Mouse (Mus musculus) forebrain, embryonic 13.5 days (tissue): Measurements from ENCODE around the gene Il2rb. TPM values are rescaled to one million over a fixed set of nuclear protein-coding genes. Genes with fewer than 3 reads are reported as not detected.

ENCODE experiments used
- ATAC-seq: fragments of 200-750 bp; cut with Nextera tagmentation; 2 replicates; pipeline ENCODE4 v1.8.0; 2017
- H3K27ac ChIP-seq: fragments of 300-500 bp; sonication (generic); 2 replicates; pipeline ENCODE4 v1.5.1; 2015; ENCODE audit warnings: inconsistent platforms, mild to moderate bottlenecking, moderate library complexity
- H3K27me3 ChIP-seq: fragments of 300-500 bp; sonication (generic); 2 replicates; pipeline ENCODE4 v1.6.1; 2015; ENCODE audit warnings: mild to moderate bottlenecking, inconsistent platforms
- H3K36me3 ChIP-seq: fragments of 300-500 bp; sonication (generic); 2 replicates; pipeline ENCODE4 v1.6.1; 2015; ENCODE audit warnings: mild to moderate bottlenecking, inconsistent platforms; ENCODE audit not compliant: poor library complexity, severe bottlenecking
- H3K4me1 ChIP-seq: fragments of 300-500 bp; sonication (generic); 2 replicates; pipeline ENCODE4 v1.6.1; 2015; ENCODE audit warnings: inconsistent platforms
- H3K4me2 ChIP-seq: fragments of 300-500 bp; sonication (generic); 2 replicates; pipeline ENCODE4 v1.6.1; 2015; ENCODE audit warnings: inconsistent platforms, mild to moderate bottlenecking, moderate library complexity
- H3K4me3 ChIP-seq: fragments of 300-500 bp; sonication (generic); 2 replicates; pipeline ENCODE4 v1.5.1; 2015; ENCODE audit warnings: mild to moderate bottlenecking, inconsistent platforms
- H3K9ac ChIP-seq: fragments of 300-500 bp; sonication (generic); 2 replicates; pipeline ENCODE4 v1.6.1; 2015; ENCODE audit warnings: mild to moderate bottlenecking, inconsistent platforms
- H3K9me3 ChIP-seq: fragments of 300-500 bp; sonication (generic); replicated peaks from 2 replicates; pipeline ENCODE4 v1.6.1; 2016; ENCODE audit warnings: inconsistent platforms
- WGBS: fragments of 180-500 bp; shearing (Covaris S2); methylation state at CpG from one replicate; pipeline ENCODE4 v1.1.7; 2015; 5-methylcytosine and 5-hydroxymethylcytosine counted together
- polyA plus RNA-seq: library from polyadenylated mRNA; unstranded; fragments of >200 nt; fragmentation: Nextera tagmentation; extraction: Ambion mirVana; gene quantifications from 2 replicates; pipeline ENCODE4 v1.2.1, GENCODE M21; 2015

The Il2rb gene
- polyA plus RNA-seq, 1 experiment from 2014 or later, result not detected

DNA sequence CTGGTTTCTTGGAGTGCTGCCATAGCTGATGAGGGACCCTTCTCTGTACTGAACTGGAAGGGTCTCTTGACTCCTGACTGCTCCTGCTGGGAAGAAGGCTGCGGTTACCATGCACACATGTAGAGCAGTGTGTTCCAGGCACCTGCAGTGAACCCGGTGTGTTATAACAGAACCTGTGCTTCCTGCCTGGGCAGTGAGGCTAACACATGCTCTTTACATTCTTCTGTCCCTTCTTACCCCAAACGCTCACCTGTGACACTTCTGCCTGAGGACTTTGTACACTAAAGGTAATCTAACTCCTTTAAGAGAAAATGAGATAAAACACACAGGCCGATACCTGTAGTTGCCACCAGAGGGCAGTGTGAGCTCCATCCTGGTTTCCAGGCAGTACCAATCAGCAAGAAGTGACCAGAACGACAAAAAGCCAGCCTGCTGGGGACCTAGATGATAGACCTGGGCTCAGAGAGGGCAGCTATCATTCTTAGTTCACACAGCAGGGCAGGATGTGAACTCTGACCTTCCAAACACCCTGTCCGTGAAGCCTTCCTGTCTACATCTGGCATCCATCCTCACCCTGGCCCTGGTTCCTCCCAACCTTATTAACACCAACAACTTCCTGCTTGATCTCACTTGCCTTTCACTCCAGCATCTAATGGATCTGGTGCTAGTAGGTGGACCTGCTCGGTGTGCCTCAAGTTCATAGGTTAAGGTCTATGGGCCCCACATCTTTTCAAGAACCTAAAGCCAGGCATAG is 19.5 kb upstream of the Il2rb start:
- H3K27ac ChIP-seq, result no peak overlapping the region
- H3K36me3 ChIP-seq, result no peaks in the 10 kb centered on the region
- H3K4me1 ChIP-seq, result peaks cover 12% of the 10 kb centered on the region
- ATAC-seq, result peak; percentile 59; the same call in 1 of the 2 replicates
- no peak overlapping the region for H3K4me3 ChIP-seq
- no peak overlapping the region; the same call in 1 of the 2 replicates for H3K9ac ChIP-seq
- 34% methylated on average over 7 of the region's 7 CpGs for WGBS
- no peaks in the 10 kb centered on the region for H3K9me3 ChIP-seq
- no peak overlapping the region for H3K4me2 ChIP-seq
- no peaks in the 10 kb centered on the region for H3K27me3 ChIP-seq

DNA sequence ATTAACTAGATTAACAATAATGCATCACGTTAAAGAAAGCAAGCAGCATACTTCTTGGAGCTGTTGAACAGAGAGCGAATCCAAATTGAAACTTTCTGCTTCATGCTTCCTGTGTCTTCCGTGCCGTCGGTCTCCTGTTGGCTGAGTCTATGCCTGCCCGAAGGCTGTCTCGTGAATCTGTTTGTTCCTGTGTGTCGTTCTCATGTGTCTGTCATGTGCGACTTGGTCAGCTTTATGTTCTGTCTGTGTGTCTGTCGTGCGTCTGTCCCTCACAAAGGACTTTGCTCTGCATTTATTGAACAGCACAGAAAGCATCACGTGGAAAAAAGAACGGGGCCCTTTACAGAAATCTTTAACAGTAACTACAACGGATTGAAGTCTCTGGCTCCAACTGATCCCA is 17.9 kb upstream of the Il2rb start:
- Histone ChIP-seq H3K4me3 (no peak overlapping the region), H3K27me3 (no peaks in the 10 kb centered on the region), H3K4me1 (peaks cover 17% of the 10 kb centered on the region), H3K9me3 (no peaks in the 10 kb centered on the region), H3K27ac (no peak overlapping the region), H3K9ac (no peak overlapping the region), H3K4me2 (no peak overlapping the region), H3K36me3 (no peaks in the 10 kb centered on the region)
- WGBS, result 86% methylated on average over 14 of the region's 14 CpGs
- no peak for ATAC-seq

DNA sequence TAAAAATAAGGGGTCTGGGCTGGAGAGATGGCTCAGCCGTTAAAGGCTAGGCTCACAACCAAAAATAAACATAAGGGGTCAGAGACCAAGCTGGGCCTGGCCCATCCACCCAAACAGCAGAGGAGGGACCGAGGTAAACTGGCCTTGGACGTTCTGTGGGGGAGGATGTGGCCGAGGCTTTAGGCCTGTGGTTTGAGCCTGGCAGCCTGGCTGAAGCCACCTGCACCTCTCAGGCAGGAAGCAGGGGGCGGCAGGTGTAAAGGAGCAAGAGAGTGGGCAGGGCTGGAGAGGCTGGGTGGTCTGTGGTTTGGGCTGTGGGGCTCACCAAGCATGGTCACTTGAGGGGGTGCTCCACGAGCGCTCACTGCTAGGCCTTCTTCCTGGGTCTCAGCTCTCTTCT is 16.9 kb upstream of the Il2rb start:
- Histone ChIP-seq H3K27me3 (no peaks in the 10 kb centered on the region), H3K27ac (no peak overlapping the region), H3K36me3 (no peaks in the 10 kb centered on the region), H3K4me2 (no peak overlapping the region), H3K4me1 (peaks cover 17% of the 10 kb centered on the region), H3K9ac (no peak overlapping the region), H3K4me3 (no peak overlapping the region), H3K9me3 (no peaks in the 10 kb centered on the region)
- no peak for ATAC-seq
- 91% methylated on average over 7 of the region's 7 CpGs for WGBS

DNA sequence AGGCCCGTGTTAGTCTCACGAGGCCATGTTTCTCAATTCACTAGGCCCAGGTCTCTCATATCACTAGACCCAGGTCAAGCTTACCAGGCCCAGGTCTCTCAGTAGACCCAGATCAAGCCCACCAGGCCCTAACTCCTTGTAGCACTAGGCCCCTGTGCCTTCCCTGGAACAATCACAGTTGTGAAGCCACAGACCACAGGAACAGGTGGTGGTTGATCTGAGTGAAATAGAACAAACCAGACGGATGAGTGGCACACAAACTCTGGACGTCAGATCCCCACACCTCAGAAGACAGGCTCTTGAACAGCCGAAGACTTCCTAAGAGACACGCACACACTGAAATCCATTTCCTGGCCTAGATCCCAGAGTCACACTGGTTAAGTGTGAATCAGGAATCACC is 15.7 kb upstream of the Il2rb start:
- no peaks in the 10 kb centered on the region for H3K9me3 ChIP-seq
- H3K4me2 ChIP-seq, result no peak overlapping the region
- no peak overlapping the region for H3K4me3 ChIP-seq
- no peaks in the 10 kb centered on the region for H3K36me3 ChIP-seq
- WGBS, result 89% methylated on average over 6 of the region's 6 CpGs
- H3K9ac ChIP-seq, result no peak overlapping the region
- ATAC-seq, result no peak
- peaks cover 17% of the 10 kb centered on the region for H3K4me1 ChIP-seq
- no peak overlapping the region for H3K27ac ChIP-seq
- no peaks in the 10 kb centered on the region for H3K27me3 ChIP-seq

DNA sequence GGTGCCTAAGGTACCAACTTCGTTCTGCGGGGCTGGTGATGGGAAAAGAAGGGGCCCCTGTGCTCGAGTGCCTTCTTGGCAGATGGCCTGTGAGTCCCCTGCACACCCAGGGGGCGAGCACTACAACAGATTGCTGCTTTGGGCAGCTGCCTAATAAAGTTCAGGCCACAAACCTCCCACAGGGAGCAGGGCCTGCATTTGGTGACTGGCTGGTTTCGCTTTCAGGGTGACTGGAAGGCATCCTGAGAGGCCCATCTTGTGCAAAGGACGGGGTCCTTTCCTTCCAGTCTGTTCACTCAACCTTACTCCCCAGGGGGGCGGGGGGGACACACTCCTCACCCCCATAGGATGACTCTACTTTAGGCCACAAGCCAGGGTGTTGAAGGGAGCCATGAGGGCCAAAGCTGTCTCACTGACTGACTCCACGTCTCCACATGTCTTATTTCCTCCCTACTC is 15.1 kb upstream of the Il2rb start:
- Histone ChIP-seq H3K27ac (no peak overlapping the region), H3K36me3 (no peaks in the 10 kb centered on the region), H3K4me1 (peaks cover 15% of the 10 kb centered on the region), H3K4me3 (no peak overlapping the region), H3K9me3 (no peaks in the 10 kb centered on the region), H3K9ac (no peak overlapping the region), H3K27me3 (no peaks in the 10 kb centered on the region), H3K4me2 (no peak overlapping the region)
- WGBS, result 72% methylated on average over 8 of the region's 8 CpGs
- ATAC-seq, result no peak

DNA sequence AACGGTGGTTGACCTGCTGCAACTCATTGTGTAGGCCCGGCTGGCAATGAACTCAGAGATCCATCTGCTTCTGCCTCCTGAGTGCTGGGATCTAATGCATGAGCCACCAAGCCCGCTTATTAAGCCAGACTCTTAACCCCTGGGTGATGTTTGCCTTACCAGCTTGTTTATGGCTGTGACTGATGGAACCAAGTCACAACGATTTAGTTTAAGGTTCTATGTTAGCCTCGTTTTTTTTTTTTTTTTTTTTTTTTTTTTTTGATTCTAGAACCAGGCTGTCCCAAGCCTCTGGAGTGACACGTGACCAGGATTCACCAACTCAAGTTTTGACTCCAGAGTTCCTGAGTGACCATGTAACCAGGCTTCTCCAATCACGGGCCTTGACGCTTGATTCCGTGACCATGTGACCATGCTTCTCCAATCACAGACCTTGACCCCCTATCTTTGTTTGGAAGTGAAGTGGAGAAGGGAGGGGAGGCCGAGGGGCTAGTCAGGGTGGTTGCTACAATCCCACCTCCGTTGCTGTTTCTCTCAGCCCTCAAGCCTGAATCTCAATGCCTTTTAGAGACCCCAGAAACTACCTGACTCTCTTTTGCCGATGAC is 14.3 kb upstream of the Il2rb start:
- Histone ChIP-seq H3K4me2 (no peak overlapping the region), H3K9ac (no peak overlapping the region), H3K27ac (no peak overlapping the region), H3K27me3 (no peaks in the 10 kb centered on the region), H3K9me3 (no peaks in the 10 kb centered on the region; the same call in 1 of the 2 replicates), H3K4me1 (peaks cover 14% of the 10 kb centered on the region), H3K4me3 (no peak overlapping the region), H3K36me3 (no peaks in the 10 kb centered on the region)
- ATAC-seq, result no peak
- WGBS, result 44% methylated on average over 12 of the region's 12 CpGs

DNA sequence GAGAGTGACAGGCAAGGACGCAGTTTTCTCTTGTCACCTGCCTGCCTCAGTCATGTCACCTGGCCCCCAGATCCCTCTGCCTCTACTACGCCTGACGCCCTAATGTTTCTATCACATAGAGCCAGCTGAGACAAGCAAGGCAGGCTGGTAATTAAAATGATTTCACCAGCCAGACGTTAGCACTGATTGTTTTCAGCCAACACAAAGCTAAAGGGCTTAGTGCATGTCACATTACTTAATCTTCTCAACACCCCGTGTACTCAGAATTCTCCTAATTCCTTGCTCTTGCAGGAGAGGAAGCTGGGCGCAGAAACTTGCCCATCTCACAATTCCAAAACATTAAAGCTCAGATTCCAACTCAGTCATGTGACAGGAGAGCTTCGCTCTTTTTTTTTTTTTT is 13.4 kb upstream of the Il2rb start:
- H3K36me3 ChIP-seq, result no peaks in the 10 kb centered on the region
- H3K27me3 ChIP-seq, result no peaks in the 10 kb centered on the region
- H3K9me3 ChIP-seq, result no peaks in the 10 kb centered on the region; the same call in 1 of the 2 replicates
- H3K4me2 ChIP-seq, result no peak overlapping the region
- no peak for ATAC-seq
- peaks cover 14% of the 10 kb centered on the region for H3K4me1 ChIP-seq
- no peak overlapping the region for H3K4me3 ChIP-seq
- no peak overlapping the region for H3K27ac ChIP-seq
- H3K9ac ChIP-seq, result no peak overlapping the region
- WGBS, result 50% methylated on average over 7 of the region's 7 CpGs

DNA sequence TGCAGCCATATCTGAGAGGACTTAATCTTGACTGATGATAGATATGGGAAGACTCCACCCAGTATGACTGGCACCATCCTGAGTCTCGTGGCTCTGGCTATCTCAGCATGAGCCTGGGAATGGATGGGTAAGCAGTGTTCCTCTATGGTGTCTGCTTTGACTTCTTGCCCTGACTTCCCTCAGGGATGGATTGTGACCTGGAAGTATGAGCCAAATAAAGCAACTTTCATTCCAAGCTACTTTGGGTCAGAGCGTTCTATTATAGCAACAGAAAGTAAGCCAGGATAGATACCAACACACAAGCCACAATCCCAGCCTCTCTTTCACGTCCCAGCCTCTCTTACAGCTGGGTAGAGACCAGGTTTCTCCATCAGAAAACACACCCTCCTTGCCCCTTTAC is 10.5 kb upstream of the Il2rb start:
- H3K4me2 ChIP-seq, result no peak overlapping the region
- H3K4me1 ChIP-seq, result peaks cover 14% of the 10 kb centered on the region
- H3K9me3 ChIP-seq, result no peaks in the 10 kb centered on the region; the same call in 1 of the 2 replicates
- no peak overlapping the region for H3K27ac ChIP-seq
- no peaks in the 10 kb centered on the region for H3K27me3 ChIP-seq
- no peaks in the 10 kb centered on the region for H3K36me3 ChIP-seq
- no peak overlapping the region for H3K9ac ChIP-seq
- no peak for ATAC-seq
- 82% methylated on average over 3 of the region's 3 CpGs for WGBS
- H3K4me3 ChIP-seq, result no peak overlapping the region

DNA sequence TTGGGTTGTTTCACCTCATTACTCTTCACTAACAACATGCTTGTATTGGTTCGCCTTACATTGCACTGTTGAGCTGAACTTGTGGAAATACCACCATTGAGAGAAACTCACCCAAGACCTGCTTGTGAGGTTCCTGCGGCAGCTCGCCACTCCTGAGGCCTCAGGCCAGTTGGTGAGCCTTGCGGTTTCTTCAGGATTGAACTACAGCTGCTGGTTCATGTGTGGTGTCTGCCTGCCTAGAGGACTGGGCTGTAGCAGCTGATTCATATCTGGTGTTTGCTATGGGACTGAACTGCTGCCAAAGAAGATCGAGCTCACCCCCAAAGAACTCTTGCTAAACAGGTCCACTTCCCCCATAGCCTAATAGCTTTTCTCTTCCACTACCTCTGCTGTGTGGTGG is 9.7 kb upstream of the Il2rb start:
- Histone ChIP-seq H3K4me1 (peaks cover 7% of the 10 kb centered on the region), H3K27ac (no peak overlapping the region), H3K4me3 (no peak overlapping the region), H3K27me3 (no peaks in the 10 kb centered on the region), H3K36me3 (no peaks in the 10 kb centered on the region), H3K4me2 (no peak overlapping the region), H3K9ac (no peak overlapping the region), H3K9me3 (no peaks in the 10 kb centered on the region; the same call in 1 of the 2 replicates)
- WGBS, result 92% methylated on average over 5 of the region's 5 CpGs
- no peak for ATAC-seq

DNA sequence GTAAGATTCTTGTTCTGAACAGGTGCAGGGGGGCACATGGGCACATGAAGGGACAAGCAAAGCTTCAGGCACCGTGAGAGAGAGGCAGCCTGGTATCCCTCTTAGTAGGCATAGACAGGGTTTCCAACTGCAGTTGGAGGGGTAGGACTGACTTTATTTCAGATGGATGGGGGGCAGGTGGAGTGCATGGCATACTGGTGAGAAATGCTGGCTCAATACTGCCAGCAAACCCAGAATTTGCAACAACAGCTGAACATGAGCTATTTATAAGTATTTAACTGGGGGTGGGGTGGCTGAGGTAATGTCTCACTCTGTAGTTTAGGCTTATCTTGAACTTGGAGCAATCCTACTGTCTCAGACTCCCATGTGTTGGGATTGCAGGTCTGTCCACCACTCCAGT is 8.9 kb upstream of the Il2rb start:
- 76% methylated on average over 1 of the region's 1 CpGs for WGBS
- Histone ChIP-seq H3K4me3 (no peak overlapping the region), H3K27ac (no peak overlapping the region), H3K36me3 (no peaks in the 10 kb centered on the region), H3K9ac (no peak overlapping the region), H3K9me3 (no peaks in the 10 kb centered on the region; the same call in 1 of the 2 replicates), H3K4me2 (no peak overlapping the region), H3K4me1 (0 out of 2 replicates have a peak, but pooled peaks cover 5% of the 10 kb centered on the region), H3K27me3 (no peaks in the 10 kb centered on the region)
- no peak for ATAC-seq

DNA sequence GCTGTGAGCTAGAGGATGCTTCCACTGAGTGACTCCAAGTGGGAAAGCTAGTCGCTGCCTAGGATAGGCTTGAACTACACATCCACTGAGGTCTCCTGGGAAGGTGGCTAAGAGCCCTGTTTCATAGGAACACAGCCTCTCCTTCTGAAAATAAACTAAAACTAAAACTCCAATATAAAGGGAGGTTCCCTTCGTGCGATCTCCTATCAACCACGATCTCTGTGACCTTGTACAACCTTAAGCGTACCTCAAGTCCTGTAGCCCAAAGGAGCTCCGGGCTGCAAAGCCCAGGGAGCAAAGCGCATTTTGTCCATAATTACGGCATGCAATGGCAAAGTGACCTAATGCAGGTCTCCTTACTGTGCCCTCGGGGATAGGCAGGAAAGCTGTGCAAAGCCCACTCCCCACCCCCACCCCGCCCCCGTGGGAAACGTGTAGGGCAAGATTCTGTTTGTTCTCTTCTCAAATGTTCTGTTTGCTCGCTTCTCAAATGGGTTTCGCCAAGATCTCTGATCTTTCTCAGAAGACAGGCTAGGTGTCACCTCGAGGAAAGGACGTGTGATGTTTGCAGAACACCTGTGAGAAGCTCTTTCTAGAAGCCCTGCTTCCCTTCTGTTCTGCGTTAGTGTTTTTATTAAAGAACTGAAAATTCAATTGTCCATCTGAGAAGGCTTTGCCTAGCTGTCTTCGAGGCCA is 7.5 kb upstream of the Il2rb start:
- Histone ChIP-seq H3K9ac (no peak overlapping the region), H3K4me2 (no peak overlapping the region), H3K4me1 (no peaks in the 10 kb centered on the region), H3K4me3 (no peak overlapping the region), H3K9me3 (no peaks in the 10 kb centered on the region; the same call in 1 of the 2 replicates), H3K27ac (no peak overlapping the region), H3K27me3 (no peaks in the 10 kb centered on the region), H3K36me3 (no peaks in the 10 kb centered on the region)
- WGBS, result 90% methylated on average over 18 of the region's 18 CpGs
- ATAC-seq, result no peak

DNA sequence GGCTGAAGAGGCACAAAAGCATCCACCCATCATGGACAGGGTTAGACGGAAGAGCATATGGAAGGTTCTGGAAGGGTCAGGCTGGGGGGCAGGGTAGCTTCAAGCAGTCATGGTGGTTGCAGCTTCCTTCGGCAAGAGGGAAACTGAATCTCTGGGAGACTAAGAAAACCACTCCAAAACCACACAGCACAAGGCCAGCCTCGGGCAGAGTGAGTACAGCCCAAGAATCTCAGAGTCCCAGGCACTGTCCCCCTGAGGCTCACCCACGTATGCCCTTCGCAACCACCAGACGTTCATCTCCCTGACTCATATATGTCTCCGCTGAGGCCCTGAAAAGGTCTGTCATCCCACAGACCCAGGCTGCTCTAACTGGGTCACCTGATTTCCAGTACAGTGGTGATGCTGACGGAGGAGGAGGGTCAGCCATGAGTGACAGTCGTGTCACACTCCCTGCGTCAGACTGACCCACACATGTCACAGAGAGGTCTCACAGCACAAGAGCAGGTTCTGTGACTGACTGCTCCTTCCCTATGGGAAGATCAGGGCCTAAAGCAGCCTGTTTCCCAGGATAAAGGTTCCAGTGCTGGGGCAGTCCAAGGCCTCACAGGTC is 1.6 kb downstream of the Il2rb start:
- Histone ChIP-seq H3K4me3 (no peak overlapping the region), H3K4me2 (no peak overlapping the region), H3K27me3 (no peaks in the 10 kb centered on the region), H3K4me1 (no peaks in the 10 kb centered on the region), H3K9ac (no peak overlapping the region), H3K9me3 (no peaks in the 10 kb centered on the region), H3K27ac (no peak overlapping the region), H3K36me3 (no peaks in the 10 kb centered on the region)
- WGBS, result 87% methylated on average over 10 of the region's 10 CpGs
- no peak for ATAC-seq
